Mouse (Mus musculus): ENCODE measurements around the gene Ptpn3.

DNA sequence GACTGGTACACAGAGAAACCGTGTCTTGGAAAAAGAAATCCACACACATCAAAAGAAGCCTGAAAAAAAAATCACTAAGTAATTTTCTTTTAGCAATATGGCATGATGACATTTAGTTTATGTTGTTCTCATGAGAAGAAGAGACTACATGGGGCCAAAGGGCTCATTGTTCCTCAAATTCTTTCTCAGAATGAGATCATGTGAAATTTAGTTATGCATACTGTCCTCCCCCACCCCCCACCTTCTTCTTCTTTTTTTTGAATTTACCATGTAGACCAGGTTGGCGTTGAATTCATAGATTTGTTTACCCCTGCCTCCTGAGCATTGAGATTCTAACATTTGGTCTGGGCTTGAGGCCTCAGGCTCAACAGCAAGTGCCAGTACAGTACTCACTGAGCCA is 111.8 kb downstream of the Ptpn3 start:
- TF ChIP-seq CTCF (IDR thresholded peaks at IDR 0.05) (no peak), POLR2A (IDR thresholded peaks at IDR 0.05; ENCODE audit: insufficient read depth, low read depth, low read length) (no peak)
